Mouse (Mus musculus) kidney, adult 2 months (tissue): Measurements from ENCODE around the gene Col13a1.

Experiments
- CTCF ChIP-seq: fragments of 200-500 bp; conservative IDR thresholded peaks from 2 replicates; pipeline ENCODE4 v1.5.1; 2011; ENCODE audit warnings: low read depth, mild to moderate bottlenecking, control low read depth, low read length, moderate library complexity, mixed read lengths; ENCODE audit not compliant: insufficient read depth, insufficient read length
- POLR2A ChIP-seq: fragments of 200-500 bp; IDR thresholded peaks from one replicate; pipeline ENCODE4 v1.6.1; 2011; ENCODE audit warnings: low read depth, low read length, control low read depth

DNA sequence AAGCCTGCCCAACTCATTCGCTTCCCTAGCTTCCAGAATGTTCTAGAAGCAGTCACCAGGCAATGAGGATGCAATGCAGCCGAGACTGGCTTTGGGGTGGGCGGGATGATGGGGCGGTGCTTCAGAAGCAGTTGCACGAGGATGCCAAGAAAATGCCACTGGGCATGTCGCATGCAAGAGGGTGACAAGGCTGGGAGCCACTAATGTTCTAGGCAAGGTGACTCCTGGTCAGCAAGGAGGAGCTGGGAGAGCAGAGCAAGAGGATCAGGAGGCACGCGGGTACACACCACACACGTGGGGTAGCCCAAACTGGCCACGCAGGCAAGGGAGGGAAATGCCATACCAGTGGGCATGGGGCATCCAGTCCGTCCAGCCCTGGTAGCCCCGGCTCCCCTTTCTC lies 136.6 kb downstream of the Col13a1 start:
- TF ChIP-seq POLR2A: no peak
- TF ChIP-seq CTCF: no peak
